Mouse (Mus musculus) left cerebral cortex, postnatal 25 days (tissue): ENCODE measurements around the gene Fam207a. TPM values are rescaled to one million over a fixed set of nuclear protein-coding genes. Genes with fewer than 3 reads are reported as not detected.

ENCODE experiments used
- DNase-seq, 2 experiments: peaks; one replicate each; pipeline ENCODE4 v3.0.0; 2022; ENCODE audit warnings: low spot score in 2 of 2, mixed read lengths in 1 of 2
- intact Hi-C: fragments of 180-260 bp; cut with DNase I; formaldehyde crosslinking; loops from one replicate; pipeline ENCODE4 v1.15.1; 2025
- total RNA-seq, 2 experiments: library from RNA; stranded (reverse); gene quantifications; 2 replicates each; pipeline ENCODE4 v1.2.3; 2021

Gene Fam207a
- total RNA-seq, 2 experiments from 2014 or later: 34.2 to 36.0 TPM

GRCm38 (mm10) chr10:77536727-77537126 lies 21.1 kb upstream of the Fam207a start:
- DNase-seq: no peak
- intact Hi-C loops: no loop called here

- no peak for DNase-seq
- intact Hi-C loops: no loop called here
Observed at GRCm38 (mm10) chr10:77532020-77532413, 16.4 kb upstream of the Fam207a start.

GRCm38 (mm10) chr10:77531026-77532019 lies 15.7 kb upstream of the Fam207a start:
- intact Hi-C loops: no loop called here
- no peak for DNase-seq

- no peak for DNase-seq
- intact Hi-C loops: no loop called here
Observed at GRCm38 (mm10) chr10:77530140-77530539, 14.6 kb upstream of the Fam207a start, which contains the start of gene Itgb2. Gene Itgb2, plus strand, starts transcription at chr10:77530252.

GRCm38 (mm10) chr10:77528634-77529033 lies 13.0 kb upstream of the Fam207a start:
- intact Hi-C loops: no loop called here
- DNase-seq: no peak

- intact Hi-C loops: no loop called here
- DNase-seq: no peak
Observed at GRCm38 (mm10) chr10:77526488-77526887, 10.9 kb upstream of the Fam207a start.

- intact Hi-C loops: no loop called here
- no peak for DNase-seq
Observed at GRCm38 (mm10) chr10:77523321-77523720, 7.7 kb upstream of the Fam207a start.

GRCm38 (mm10) chr10:77522746-77523145 lies 7.2 kb upstream of the Fam207a start:
- intact Hi-C loops: no loop called here
- no peak for DNase-seq

- DNase-seq: peak in 1 of 2 experiments; percentile 33
- intact Hi-C loops: no loop called here
Observed at GRCm38 (mm10) chr10:77522021-77522731, 6.6 kb upstream of the Fam207a start.

- intact Hi-C loops: no loop called here
- DNase-seq: no peak
Observed at GRCm38 (mm10) chr10:77520497-77520896, 4.9 kb upstream of the Fam207a start.

- no peak for DNase-seq
- intact Hi-C loops: loop anchor here (5.0 kb wide), 4 partner anchors 63 to 358 kb away; partner anchors contain the start of genes Gm49325, Pttg1ip, Sumo3 and Ube2g2
Observed at GRCm38 (mm10) chr10:77519191-77519590, 3.6 kb upstream of the Fam207a start.

GRCm38 (mm10) chr10:77517801-77518200 lies 2.2 kb upstream of the Fam207a start:
- intact Hi-C loops: loop anchor here (1.0 to 5.0 kb wide), 5 partner anchors 48 to 360 kb away; partner anchors contain the start of genes Gm49325, Pttg1ip, Sumo3 and Ube2g2
- DNase-seq: no peak

GRCm38 (mm10) chr10:77517066-77517620 lies 1.6 kb upstream of the Fam207a start:
- peak in 1 of 2 experiments; percentile 57 for DNase-seq
- intact Hi-C loops: loop anchor here (1.0 to 5.0 kb wide), 5 partner anchors 49 to 360 kb away; partner anchors contain the start of genes Gm49325, Pttg1ip, Sumo3 and Ube2g2

- intact Hi-C loops: loop anchor here (5.0 kb wide), 4 partner anchors 66 to 361 kb away; partner anchors contain the start of genes Gm49325, Pttg1ip, Sumo3 and Ube2g2
Observed at GRCm38 (mm10) chr10:77516379-77516951, 880 bp upstream of the Fam207a start.

GRCm38 (mm10) chr10:77510225-77510982 lies 5.2 kb downstream of the Fam207a start:
- intact Hi-C loops: loop anchor here (5.0 kb wide), 1 partner anchor 93 kb away; the partner anchor contains the start of gene Adarb1
- no peak for DNase-seq

More at GRCm38 (mm10) chr10:77516379-77516951, 880 bp upstream of the Fam207a start:
- DNase-seq: no peak

- intact Hi-C loops: loop anchor here (1.0 to 5.0 kb wide), 3 partner anchors 92 to 226 kb away; partner anchors contain the start of gene Adarb1
- peak; percentile 72 to 77 for DNase-seq
Observed at GRCm38 (mm10) chr10:77509403-77510187, 6.0 kb downstream of the Fam207a start.

- intact Hi-C loops: loop anchor here (1.0 to 5.0 kb wide), 2 partner anchors 151 to 225 kb away; no protein-coding TSS in a partner anchor
- DNase-seq: no peak
Observed at GRCm38 (mm10) chr10:77508744-77509143, 6.8 kb downstream of the Fam207a start.
